Mouse (Mus musculus) ES-E14 (cell line): Measurements from ENCODE around the gene Mbd6.

ENCODE experiments used
- CHD2 ChIP-seq: IDR thresholded peaks from 2 replicates; pipeline ENCODE4 v1.6.1; 2014; ENCODE audit warnings: mild to moderate bottlenecking, low read depth, low read length, inconsistent platforms
- HCFC1 ChIP-seq: IDR thresholded peaks from 2 replicates; pipeline ENCODE4 v1.6.1; 2012; ENCODE audit warnings: low read length, inconsistent platforms, borderline replicate concordance; ENCODE audit not compliant: insufficient read depth
- MAFK ChIP-seq: IDR thresholded peaks from 2 replicates; pipeline ENCODE4 v1.6.1; 2014; ENCODE audit warnings: mild to moderate bottlenecking, low read depth, low read length, inconsistent platforms; ENCODE audit not compliant: insufficient read depth
- ZC3H11A ChIP-seq: IDR thresholded peaks from 2 replicates; pipeline ENCODE4 v1.6.1; 2012; ENCODE audit warnings: low read depth, mild to moderate bottlenecking, inconsistent platforms, low read length, borderline replicate concordance
- ZNF384 ChIP-seq: IDR thresholded peaks from 2 replicates; pipeline ENCODE4 v1.6.1; 2012; ENCODE audit warnings: low read depth, low read length, inconsistent platforms

DNA sequence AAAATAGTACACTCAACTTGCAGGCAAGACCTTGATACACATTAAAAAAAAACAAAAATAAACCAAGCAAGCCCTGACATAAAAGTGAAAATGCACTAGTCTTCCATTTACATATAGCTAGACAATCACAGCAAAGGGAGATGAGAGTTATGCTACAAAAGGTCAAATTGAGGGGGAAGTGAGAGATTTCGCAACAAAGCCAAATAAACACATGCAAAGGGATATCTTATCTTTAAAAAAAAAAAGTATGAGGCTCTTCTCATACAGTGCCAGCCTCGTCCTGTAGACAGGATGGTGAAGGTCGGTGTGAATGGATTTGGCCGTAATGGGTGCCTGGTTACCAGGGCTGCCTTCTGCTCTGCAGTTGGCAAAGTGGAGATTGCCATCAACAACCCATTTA lies 24.0 kb upstream of the Mbd6 start:
- TF ChIP-seq MAFK (no peak), CHD2 (no peak), ZC3H11A (no peak), HCFC1 (no peak), ZNF384 (no peak)
